Mouse (Mus musculus): ENCODE measurements at regions not wholly inside any gene's neighbourhood (a gene's known extent, or its start where the extent isn't known, plus 50 kb on each side); places are given as distances from the start of the nearest gene placed in this dataset.
A peak's percentile ranks its signal among the peaks of the same experiment; 100 is the strongest.

- Histone ChIP-seq H3K79me2 (replicated peaks; ENCODE audit: control insufficient read depth, extremely low read depth, insufficient read depth, poor library complexity, severe bottlenecking) (no peaks in the 10 kb centered on the region), H3K9me3 (replicated peaks; ENCODE audit: low read length) (no peaks in the 10 kb centered on the region), H3K36me3 (replicated peaks in 1 of 2; ENCODE audit: control insufficient read depth in 1 of 2, insufficient read depth in 1 of 2, low read length in 1 of 2) (peaks cover 0 to 1% of the 10 kb centered on the region in 2 experiments), H3K9ac (ENCODE audit: insufficient read depth, low read depth) (peak overlapping the region; percentile 66), H3K27me3 (replicated peaks) (no peaks in the 10 kb centered on the region), H3K4me1 (ENCODE audit: control insufficient read depth in 1 of 2, insufficient read depth in 2 of 2) (peaks cover 15 to 53% of the 10 kb centered on the region in 2 experiments), H3K4me2 (ENCODE audit: insufficient read depth, low read depth, poor library complexity, severe bottlenecking) (0 out of 2 replicates have a peak overlapping the region, but pooled peaks have one; percentile 37), H3K27ac (ENCODE audit: insufficient read depth, low read depth) (peak overlapping the region; percentile 97), H3K4me3 (replicated peaks in 1 of 3; ENCODE audit: low read depth in 2 of 3, low read length in 2 of 3, poor library complexity in 1 of 3) (no peak overlapping the region)
- in situ Hi-C loops (cut with MboI; ENCODE audit: low pct_ligation_motif_present, low pct_unique_long_range_greater_than_20kb, low sequenced_read_pairs) (no loop called here), dilution Hi-C loops (cut with MboI; ENCODE audit: extremely low pct_ligation_motif_present, extremely low pct_unique_long_range_greater_than_20kb, low sequenced_read_pairs) (no loop called here)
- TF ChIP-seq MAFK (IDR thresholded peaks at IDR 0.05; ENCODE audit: insufficient replicate concordance, low read length) (peak; percentile 82), SIN3A (IDR thresholded peaks at IDR 0.05; ENCODE audit: low read length) (peak; percentile 97), CTCF (conservative IDR thresholded peaks at IDR 0.05 in 1 of 2, IDR thresholded peaks at IDR 0.05 in 1 of 2; ENCODE audit: low read depth in 2 of 2, low read length in 2 of 2) (0 out of 4 replicates have a peak, but pooled peaks of 1 of the 2 experiments have one; percentile 15), ZKSCAN1 (IDR thresholded peaks at IDR 0.05; ENCODE audit: borderline replicate concordance, low read depth, low read length) (no peak), E2F4 (IDR thresholded peaks at IDR 0.05; ENCODE audit: insufficient replicate concordance, low read depth, low read length) (no peak; the same call in 1 of the 2 replicates), KAT2A (IDR thresholded peaks at IDR 0.05; ENCODE audit: insufficient replicate concordance, low read length) (0 out of 2 replicates have a peak, but pooled peaks have one; percentile 62), POLR2AphosphoS2 (IDR thresholded peaks at IDR 0.05; ENCODE audit: low read depth, low read length) (peak; percentile 73; the same call in 1 of the 2 replicates), ETS1 (conservative IDR thresholded peaks at IDR 0.05; ENCODE audit: low read depth, low read length) (peak; percentile 92), IRF4 (IDR thresholded peaks at IDR 0.05; ENCODE audit: low read depth, low read length) (peak; percentile 100), CHD2 (IDR thresholded peaks at IDR 0.05; ENCODE audit: low read length) (peak; percentile 96), USF2 (conservative IDR thresholded peaks at IDR 0.05; ENCODE audit: low read depth, low read length) (no peak), EP300 (IDR thresholded peaks at IDR 0.05; ENCODE audit: low read length) (peak; percentile 100), MYC (IDR thresholded peaks at IDR 0.05; ENCODE audit: low read depth, low read length) (peak; percentile 94), ZMIZ1 (IDR thresholded peaks at IDR 0.05; ENCODE audit: low read depth, low read length) (peak; percentile 82), USF1 (IDR thresholded peaks at IDR 0.05; ENCODE audit: low read depth, low read length) (no peak), JUND (conservative IDR thresholded peaks at IDR 0.05; ENCODE audit: low read depth, low read length) (peak; percentile 91), UBTF (IDR thresholded peaks at IDR 0.05; ENCODE audit: low read depth, low read length) (no peak), RAD21 (IDR thresholded peaks at IDR 0.05; ENCODE audit: low read depth, low read length) (peak; percentile 38), HCFC1 (IDR thresholded peaks at IDR 0.05; ENCODE audit: low read depth, low read length) (0 out of 2 replicates have a peak, but pooled peaks have one; percentile 6), JUN (IDR thresholded peaks at IDR 0.05; ENCODE audit: insufficient read depth, low read depth, low read length) (peak; percentile 85), MAX (IDR thresholded peaks at IDR 0.05; ENCODE audit: low read length) (peak; percentile 73; the same call in 1 of the 2 replicates), ZNF384 (IDR thresholded peaks at IDR 0.05; ENCODE audit: low read depth, low read length) (peak; percentile 74), MEF2A (IDR thresholded peaks at IDR 0.05; ENCODE audit: borderline replicate concordance, low read depth, low read length) (peak; percentile 100), NELFE (IDR thresholded peaks at IDR 0.05; ENCODE audit: low read depth, low read length) (no peak; the same call in 1 of the 2 replicates), SMC3 (IDR thresholded peaks at IDR 0.05; ENCODE audit: low read depth, low read length) (peak; percentile 38), ELF1 (IDR thresholded peaks at IDR 0.05; ENCODE audit: low read depth, low read length) (peak; percentile 28; the same call in 1 of the 2 replicates), POLR2A (IDR thresholded peaks at IDR 0.05; ENCODE audit: low read depth, low read length) (peak; percentile 55), BHLHE40 (IDR thresholded peaks at IDR 0.05; ENCODE audit: low read depth, low read length) (peak; percentile 88), NRF1 (IDR thresholded peaks at IDR 0.05; ENCODE audit: low read depth, low read length) (no peak), PAX5 (IDR thresholded peaks at IDR 0.05; ENCODE audit: low read length) (no peak), RCOR1 (conservative IDR thresholded peaks at IDR 0.05; ENCODE audit: low read depth, low read length) (peak; percentile 93), TCF12 (IDR thresholded peaks at IDR 0.05; ENCODE audit: low read depth, low read length) (peak; percentile 100), MXI1 (IDR thresholded peaks at IDR 0.05; ENCODE audit: low read depth, low read length) (no peak; the same call in 1 of the 2 replicates), CHD1 (IDR thresholded peaks at IDR 0.05; ENCODE audit: low read depth, low read length) (peak; percentile 56; the same call in 1 of the 2 replicates), TBP (conservative IDR thresholded peaks at IDR 0.05; ENCODE audit: low read depth, low read length) (peak; percentile 63), MAZ (IDR thresholded peaks at IDR 0.05; ENCODE audit: low read depth, low read length) (peak; percentile 96), GABPA (IDR thresholded peaks at IDR 0.05; ENCODE audit: insufficient replicate concordance, low read depth, low read length) (no peak), ZC3H11A (IDR thresholded peaks at IDR 0.05; ENCODE audit: low read depth, low read length) (no peak)
- DNase-seq (ENCODE audit: extremely low read depth): peak; percentile 97
These were observed 134.5 kb downstream of the Olfr164 start for GRCm38 (mm10) chr16:19179214-19180010.
